Mouse (Mus musculus): Measurements from ENCODE around the gene Nras.

DNA sequence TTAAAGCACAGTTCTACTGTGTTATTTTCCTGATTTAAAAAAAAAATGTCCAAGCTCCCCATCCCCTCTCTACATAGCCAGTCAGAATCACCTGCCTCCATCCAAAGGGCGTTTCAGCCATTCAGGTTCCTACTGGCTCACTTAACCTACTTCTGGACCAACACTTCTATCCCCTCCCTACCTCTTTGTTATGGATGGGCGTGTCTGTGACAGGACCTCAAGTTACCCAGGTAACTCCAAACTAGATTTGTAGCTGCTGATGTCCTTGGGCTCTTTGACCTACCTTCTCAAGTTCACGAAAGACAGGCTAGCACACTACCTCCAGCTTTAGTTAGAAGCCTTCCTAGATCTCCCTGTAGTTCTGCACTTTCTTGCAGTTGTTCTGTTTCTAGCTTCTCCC lies 27.9 kb downstream of the Nras start:
- TF ChIP-seq POLR2A (IDR thresholded peaks at IDR 0.05; ENCODE audit: low read depth, low read length), result no peak
- TF ChIP-seq CTCF (IDR thresholded peaks at IDR 0.05; ENCODE audit: borderline replicate concordance, insufficient read depth, low read length), result no peak

All from embryonic fibroblast, embryonic 13.5 days (primary cell).